Mouse (Mus musculus) hematopoietic stem cell, adult 5-6 weeks (primary cell): ENCODE results near the gene Txndc8. TPM values are rescaled to one million over a fixed set of nuclear protein-coding genes. Genes with fewer than 3 reads are reported as not detected.

Source experiments
- ATAC-seq, 2 experiments: fragments of 125-278 bp in 1 of 2; replicated peaks in 1 of 2; 2 replicates each; pipeline ENCODE4 v1.8.0; 2016 to 2017; ENCODE audit warnings: inconsistent platforms in 2 of 2, mild to moderate bottlenecking in 2 of 2, moderate number of reproducible peaks in 2 of 2, low read depth in 1 of 2, moderate TSS enrichment in 1 of 2; ENCODE audit not compliant: low FRiP score in 2 of 2, poor library complexity in 2 of 2, severe bottlenecking in 2 of 2, insufficient read depth in 1 of 2, low TSS enrichment in 1 of 2
- total RNA-seq: library from RNA; stranded (forward); fragments of 172-1452, 232-1000 nt; gene quantifications from 2 replicates; pipeline ENCODE4 v1.2.3, GENCODE M21; 2017

The Txndc8 gene
- total RNA-seq, 1 experiment from 2014 or later, result not detected

DNA sequence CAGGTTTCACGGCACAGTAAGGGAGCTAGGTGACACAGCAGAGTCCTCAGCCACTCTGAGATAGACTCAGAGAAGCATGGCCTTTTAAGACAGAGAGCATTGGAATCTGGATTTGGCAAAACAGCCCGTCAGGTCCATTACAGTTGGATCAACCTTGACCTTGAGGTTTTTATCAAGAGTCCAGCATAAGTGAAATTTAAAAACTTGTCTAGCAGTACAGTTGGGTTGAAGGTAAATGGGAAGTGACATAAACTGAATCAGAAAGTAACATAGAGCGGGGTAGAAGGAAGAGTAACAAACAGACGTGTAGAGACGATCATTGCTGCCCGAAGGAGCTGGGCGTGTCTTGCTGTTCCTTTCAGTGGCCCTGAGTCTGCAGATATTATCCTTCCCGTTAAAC lies 49.9 kb downstream of the Txndc8 start:
- no peak for ATAC-seq

DNA sequence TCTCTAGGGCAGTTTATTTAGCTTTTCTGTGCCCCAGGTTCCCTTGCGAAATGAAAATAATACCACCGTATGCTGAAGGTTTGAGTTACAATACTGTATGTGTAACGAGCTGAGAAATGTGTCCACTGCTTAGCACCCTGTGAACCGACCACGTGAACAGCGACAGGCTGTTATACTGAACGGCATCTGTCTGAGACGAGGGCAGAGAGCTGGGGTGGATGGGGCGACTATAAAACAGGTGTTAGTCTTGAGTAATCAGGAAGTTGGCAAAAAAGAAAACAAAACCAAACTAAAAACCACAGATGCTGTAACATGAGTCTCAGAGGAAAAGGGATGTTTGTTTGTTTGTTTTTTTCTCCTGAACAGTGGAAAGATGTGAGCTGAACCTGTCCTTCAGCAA lies 50.8 kb downstream of the Txndc8 start:
- peak; percentile 8 to 20; a peak in 2 of 4 replicates for ATAC-seq

DNA sequence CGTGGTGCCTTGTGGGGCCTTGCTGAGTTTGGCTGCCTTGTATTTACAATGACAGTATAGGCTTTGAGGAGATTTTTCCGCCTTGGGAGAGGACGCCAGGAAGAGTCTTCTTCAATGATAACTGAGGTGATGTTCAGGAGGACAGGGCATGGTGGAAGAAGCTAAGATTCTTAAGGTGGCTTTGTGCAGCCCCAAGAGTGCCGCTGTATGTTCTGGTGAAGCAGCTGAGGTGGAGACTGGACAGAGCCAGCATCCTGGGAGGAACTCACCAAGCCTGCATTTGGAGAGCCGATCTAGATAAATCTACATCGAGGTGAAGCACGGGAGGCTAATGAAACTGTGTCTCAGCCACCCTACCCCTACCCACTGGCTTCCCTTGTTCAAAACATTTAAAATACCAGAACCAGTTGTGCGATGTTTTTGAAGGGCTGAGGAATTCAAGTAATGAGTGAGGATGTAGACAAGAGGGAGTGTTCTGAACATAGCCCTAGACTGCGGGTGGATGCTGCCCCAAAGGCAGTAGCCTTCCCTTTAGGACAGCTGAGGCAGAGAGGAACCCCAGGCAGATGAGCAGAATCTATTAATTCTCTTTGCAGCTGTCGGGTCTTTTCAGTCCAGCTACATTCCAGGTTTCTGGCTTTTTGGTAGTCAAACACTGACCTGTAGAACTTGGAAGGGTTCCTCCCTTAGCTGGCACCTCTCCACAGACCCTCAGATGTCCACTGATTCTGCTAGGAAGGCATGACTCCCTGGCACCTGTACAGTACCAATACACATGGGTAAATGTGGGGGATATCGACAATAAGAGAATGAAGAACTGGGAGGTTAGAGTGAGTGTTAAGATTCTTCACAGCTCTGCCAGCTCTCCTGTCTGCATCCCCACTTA lies 51.5 kb downstream of the Txndc8 start:
- ATAC-seq, result no peak

DNA sequence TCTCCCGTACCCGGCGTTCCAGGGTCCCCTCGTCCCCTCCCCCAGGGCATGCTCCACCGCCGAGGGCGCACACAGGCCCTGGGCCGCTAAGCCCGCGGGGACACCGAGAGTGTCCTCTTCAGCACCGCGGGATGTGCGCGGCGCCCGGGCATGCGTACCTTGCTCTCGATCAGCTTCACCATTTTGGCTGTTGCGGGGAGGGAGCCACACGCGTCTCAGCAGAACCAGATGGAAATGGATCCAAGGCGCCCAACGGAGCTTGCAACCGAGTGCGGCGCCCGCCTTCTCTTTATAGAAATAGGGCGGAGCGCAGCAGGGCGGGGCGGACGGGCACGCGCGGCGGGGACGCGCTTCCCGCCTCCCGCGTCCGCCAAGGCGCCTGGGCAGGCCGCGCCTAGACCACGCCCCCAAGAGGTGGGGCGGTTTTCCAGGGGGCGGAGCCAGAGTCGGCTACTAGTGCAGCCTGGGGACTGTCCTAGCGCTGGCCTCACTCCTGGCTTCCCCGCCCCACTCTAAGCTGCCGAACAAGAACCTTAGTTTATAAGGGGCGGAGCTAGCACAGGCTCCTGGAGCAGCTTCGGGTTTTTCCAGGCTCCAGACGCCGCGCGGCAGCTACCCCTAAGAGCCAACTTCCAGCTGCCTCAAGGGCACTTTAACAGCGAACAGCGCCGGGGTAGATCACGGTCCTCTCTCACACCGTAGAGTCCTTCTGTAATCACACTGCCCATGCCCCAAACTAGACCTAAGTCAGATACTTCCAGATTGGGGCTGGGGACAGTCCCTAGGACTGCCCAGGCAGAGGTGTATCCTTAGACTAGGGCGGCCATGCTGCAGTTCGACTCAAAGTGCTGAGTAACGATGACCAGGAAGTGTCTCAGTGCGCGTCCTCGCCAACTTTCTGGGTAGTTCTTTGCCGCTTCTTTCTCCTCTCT lies 52.6 kb downstream of the Txndc8 start, which contains the start of gene Txn1:
Gene Txn1, minus strand, starts transcription at position 383 of the 932 bp plus-strand sequence.
- ATAC-seq, result peak; percentile 84 to 89

DNA sequence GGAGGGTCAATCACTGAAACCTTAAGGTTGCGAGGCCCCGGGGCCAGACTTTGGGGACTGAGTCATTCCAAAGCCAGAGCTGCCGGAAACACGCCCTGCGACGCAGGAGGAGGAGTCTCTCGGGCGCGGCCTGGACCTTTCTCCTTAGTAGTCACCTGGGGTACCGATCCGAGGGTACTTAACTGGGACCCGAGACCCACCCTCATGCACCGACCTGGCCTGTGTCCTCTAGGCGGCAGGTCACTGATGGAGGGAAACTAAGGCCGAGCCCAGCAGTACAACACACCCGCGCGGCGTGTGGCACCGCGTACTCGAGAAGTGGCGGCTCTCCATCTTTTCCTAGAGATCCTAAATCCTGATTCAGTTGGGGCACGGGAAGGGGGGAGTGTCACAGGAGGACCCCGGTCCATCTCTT lies 53.4 kb downstream of the Txndc8 start:
- ATAC-seq, result peak; percentile 24 to 27; a peak in 1 of 4 replicates

DNA sequence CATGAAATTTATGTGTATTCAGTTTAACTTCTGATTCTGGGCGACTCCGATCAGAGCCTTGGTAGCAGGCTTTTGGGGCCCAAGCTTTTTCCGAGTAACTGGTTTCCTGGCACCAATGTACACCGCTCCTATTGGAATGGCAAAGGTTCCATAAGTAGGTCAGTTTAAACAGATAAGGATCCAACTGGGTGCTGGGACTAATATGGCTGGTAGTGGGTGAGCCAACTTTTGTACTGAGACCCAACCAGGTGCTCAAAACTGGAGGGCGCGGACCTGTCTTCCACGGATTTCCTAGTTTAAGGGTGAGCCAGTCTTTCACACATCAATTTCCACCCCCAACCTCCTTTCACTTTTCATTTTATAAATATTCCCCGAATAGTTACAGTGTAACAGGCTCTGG lies 53.9 kb downstream of the Txndc8 start:
- ATAC-seq, result no peak

DNA sequence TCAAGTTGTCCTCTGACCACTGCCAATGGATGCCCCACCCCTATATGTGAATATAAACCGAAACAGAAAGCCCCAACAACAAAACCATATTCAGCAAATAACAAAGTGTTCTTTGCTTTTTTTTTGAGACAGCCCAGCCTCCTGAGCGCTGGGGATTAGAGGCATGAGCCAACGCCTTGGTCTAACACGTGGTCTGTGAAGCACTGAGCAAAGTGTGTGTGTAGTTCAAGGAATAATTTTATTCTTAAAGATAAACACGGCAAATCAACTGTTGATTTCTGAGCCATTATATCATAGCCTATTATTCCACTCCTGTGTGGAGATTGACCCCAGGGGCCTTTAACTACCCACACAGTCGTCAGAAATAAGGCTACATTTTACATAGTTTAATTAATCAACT lies 54.3 kb downstream of the Txndc8 start:
- ATAC-seq, result no peak

DNA sequence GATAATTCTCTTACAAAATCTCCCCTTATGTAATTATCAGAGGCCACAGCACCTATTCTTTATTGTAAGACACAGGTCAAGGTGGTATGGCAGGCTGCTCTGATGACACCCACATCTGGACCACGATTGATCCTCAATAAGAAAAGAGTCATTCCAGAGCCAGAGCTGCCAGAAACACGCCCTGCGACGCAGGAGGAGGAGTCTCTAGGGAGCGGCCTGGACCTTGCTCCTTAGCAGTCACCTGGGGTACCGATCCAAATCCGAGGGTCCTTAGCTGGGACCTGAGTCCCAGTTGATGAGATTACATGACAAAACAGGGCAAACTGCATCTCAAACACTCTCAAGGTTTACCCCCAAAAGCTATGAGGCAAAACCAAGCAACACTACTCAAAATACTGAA lies 55.1 kb downstream of the Txndc8 start:
- ATAC-seq, result no peak

DNA sequence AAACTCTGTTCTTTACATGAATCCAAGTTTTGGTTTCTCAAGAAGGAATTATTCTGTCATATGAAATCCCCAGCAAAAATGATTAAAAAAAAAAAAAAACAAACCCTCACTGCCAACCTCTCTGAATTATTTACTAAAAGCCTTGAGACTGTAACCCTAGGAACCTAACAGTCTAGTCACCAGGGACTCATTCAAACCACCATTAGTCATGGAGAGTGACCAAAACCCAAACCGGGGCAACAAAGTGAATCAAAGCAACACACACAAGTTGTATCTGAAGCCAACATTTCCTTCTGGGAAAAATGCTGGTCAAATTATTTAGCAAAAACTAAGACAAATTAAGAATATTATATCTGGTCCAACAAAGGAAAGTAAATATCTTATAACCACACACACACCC lies 56.0 kb downstream of the Txndc8 start:
- no peak for ATAC-seq

DNA sequence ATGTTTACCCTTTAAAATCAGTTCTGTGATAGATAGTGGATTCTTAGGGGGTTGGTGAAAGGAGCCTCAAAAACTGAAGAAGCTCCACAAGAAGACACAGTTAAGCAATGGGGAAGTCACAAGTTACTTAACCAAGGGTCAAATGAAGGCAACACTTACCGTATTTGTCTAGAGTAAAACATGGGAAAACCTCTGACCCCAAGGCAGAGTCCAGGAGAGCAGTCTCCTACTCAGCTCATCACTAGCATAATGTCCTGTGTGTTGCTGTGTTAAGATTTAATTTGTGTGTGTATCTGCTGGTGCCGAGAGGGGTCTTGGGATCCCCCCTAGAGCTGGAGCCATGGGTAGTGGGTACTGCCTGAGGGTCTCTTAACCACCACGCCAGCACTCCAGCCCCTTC lies 56.5 kb downstream of the Txndc8 start:
- no peak for ATAC-seq

DNA sequence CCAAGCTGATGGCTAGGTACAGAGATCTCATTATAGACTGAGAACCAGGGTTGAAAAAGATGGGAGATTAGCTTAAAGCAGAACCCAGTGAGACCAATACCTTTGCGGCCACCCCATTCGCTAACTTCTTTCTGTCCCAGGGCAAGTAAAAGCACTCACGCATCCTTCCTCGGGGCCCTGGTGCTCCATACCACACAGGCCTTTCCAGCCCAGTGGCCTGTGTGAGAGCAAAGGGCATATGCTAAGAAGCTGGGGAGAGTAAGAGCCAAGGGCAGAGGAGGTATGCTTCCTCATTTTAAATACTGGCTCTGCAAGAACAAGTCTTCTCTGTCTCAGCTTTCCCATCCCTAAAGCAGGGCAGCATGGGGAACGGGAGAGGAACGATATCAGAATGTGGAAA lies 59.1 kb downstream of the Txndc8 start:
- ATAC-seq, result no peak

DNA sequence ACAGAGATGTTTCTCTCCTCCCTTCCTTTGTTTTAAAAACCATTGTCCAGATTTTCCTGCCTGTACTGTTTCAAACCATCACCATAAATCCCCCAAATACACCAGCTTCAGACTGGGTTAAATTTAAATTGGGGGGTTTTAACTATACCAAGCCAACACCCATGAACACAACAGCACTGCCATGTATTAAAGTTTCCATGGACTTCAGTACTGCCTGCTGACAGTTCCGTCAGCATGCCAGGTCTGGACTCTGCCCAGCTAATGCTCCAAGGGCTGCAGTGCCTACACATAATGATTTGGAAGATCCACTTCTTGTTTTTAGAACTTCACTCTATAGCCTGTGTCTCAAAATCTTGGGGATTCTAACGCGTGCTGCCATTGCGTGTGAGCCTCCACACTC lies 61.4 kb downstream of the Txndc8 start:
- ATAC-seq, result no peak

DNA sequence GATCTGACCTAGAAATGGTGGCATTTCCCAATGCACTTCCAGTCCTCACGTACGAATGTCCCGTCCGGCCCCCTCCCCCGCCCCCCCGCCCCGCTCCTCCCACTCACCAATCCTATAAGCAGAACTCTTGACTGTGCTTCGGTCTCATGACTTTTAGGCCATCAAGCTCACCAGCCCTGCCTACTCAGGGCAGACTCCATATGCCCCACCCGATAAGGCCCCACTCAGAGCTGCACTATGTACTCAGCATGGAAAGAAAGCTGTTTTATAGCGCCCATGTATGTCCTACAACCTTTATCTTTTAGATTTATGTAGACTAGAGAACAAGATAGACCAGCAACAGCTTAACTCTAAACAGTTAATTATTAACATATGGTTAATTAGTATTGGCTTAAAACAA lies 61.9 kb downstream of the Txndc8 start:
- no peak for ATAC-seq

DNA sequence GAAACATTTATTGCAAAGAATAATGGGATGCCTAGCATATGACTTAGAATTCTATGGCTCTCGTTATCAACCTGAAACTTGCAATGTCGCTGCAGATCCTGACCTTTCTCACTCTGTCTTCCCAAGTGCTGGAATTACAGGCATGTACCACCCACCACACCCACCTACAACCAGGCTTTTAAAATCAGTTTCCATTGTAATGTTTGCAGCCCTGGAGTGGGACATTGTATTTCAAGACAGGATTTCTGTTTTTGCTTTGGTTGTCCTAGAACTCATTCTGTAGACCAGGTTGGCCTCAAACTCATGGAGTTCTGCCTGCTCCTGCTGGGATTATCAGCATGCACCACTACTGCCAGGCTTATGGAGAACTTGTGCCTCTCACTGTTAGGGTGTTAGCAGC lies 66.0 kb downstream of the Txndc8 start:
- no peak for ATAC-seq

DNA sequence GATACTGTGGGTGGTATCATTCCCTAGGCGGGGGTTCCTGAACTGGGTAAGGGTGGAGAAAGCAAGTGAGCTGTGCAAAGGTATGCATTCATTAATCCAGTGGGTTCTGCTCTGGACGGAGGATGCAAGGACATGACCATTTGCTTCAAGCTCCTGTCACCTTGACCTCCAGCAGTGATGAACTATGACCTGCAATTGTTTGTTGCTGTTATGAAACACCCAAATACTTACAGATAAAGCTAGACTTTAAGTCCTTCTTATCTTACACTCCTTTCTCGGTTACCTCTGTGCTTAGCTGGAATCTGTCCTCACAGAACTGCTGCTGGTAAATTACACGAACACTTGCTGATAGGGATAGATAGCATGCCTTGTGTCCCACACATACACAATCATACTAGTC lies 68.3 kb downstream of the Txndc8 start:
- no peak for ATAC-seq

DNA sequence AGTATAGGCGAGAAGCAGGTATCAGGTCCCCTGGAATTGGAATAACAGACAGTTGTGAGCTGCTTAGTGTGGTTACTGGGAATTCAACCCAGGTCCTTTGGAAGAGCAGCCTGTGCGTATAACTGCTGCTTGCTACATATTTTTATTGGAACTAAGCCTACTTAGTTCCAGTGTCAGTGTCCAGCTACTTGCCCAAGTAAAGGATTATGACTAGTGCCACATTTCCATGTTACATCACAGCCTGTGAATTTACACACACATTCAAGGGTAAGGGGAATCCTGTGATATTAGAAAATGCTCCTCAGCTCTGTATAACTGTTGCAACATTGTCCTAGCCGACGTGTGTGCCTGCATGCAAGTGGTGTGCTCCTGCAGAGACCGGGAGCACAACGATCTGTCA lies 71.6 kb downstream of the Txndc8 start:
- ATAC-seq, result no peak

DNA sequence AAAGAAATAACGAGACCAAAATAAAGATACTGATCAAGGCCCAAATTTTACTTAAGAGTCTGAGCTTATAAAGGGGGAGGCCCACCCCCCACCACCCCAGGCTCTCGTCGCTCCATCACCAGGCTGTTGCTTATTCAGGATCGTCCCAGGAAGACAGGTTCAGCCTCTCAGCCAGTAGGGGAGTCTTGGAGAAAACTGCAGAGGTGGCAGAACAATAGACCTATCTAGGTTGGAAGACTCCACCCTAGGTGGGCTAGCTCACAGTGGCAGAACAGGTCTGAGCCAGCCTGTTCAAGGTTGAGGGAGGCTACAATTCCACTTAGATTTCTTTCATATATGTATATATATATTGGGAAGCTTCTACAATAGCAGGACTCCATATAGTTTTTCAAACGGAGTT lies 74.7 kb downstream of the Txndc8 start:
- no peak for ATAC-seq
